Mouse (Mus musculus) heart, embryonic 10.5 days (tissue): ENCODE measurements around the gene Haghl. TPM values are rescaled to one million over a fixed set of nuclear protein-coding genes. Genes with fewer than 3 reads are reported as not detected.

ENCODE experiments used
- DNase-seq: peaks from one replicate; pipeline ENCODE4 v3.0.0-alpha.2; 2017; ENCODE audit warnings: low spot score
- H3K27ac ChIP-seq: fragments of 300-500 bp; sonication (generic); 2 replicates; pipeline ENCODE4 v1.5.1; 2016; ENCODE audit warnings: mild to moderate bottlenecking
- H3K27me3 ChIP-seq: fragments of 300-500 bp; sonication (generic); 2 replicates; pipeline ENCODE4 v1.6.1; 2016; ENCODE audit warnings: mild to moderate bottlenecking; ENCODE audit not compliant: poor library complexity, insufficient read depth, severe bottlenecking
- H3K36me3 ChIP-seq: fragments of 300-500 bp; sonication (generic); 2 replicates; pipeline ENCODE4 v1.6.1; 2016; ENCODE audit warnings: mild to moderate bottlenecking, moderate library complexity
- H3K4me1 ChIP-seq: fragments of 300-500 bp; sonication (generic); 2 replicates; pipeline ENCODE4 v1.6.1; 2016; ENCODE audit warnings: mild to moderate bottlenecking
- H3K4me3 ChIP-seq: fragments of 300-500 bp; sonication (generic); 2 replicates; pipeline ENCODE4 v1.5.1; 2016; ENCODE audit warnings: mild to moderate bottlenecking, moderate library complexity
- H3K9me3 ChIP-seq: fragments of 300-500 bp; sonication (generic); 2 replicates; pipeline ENCODE4 v1.6.1; 2016; ENCODE audit warnings: mild to moderate bottlenecking, moderate library complexity
- WGBS: fragments of 180-500 bp; shearing (Covaris S2); methylation state at CpG from one replicate; pipeline ENCODE4 v1.1.7; 2016; 5-methylcytosine and 5-hydroxymethylcytosine counted together
- polyA plus RNA-seq: library from polyadenylated mRNA; unstranded; fragments of >200 nt; fragmentation: Nextera tagmentation; extraction: Ambion mirVana; gene quantifications from 2 replicates; pipeline ENCODE4 v1.2.1, GENCODE M21; 2016

Gene Haghl
- polyA plus RNA-seq, 1 experiment from 2014 or later, result 63.8 TPM

DNA sequence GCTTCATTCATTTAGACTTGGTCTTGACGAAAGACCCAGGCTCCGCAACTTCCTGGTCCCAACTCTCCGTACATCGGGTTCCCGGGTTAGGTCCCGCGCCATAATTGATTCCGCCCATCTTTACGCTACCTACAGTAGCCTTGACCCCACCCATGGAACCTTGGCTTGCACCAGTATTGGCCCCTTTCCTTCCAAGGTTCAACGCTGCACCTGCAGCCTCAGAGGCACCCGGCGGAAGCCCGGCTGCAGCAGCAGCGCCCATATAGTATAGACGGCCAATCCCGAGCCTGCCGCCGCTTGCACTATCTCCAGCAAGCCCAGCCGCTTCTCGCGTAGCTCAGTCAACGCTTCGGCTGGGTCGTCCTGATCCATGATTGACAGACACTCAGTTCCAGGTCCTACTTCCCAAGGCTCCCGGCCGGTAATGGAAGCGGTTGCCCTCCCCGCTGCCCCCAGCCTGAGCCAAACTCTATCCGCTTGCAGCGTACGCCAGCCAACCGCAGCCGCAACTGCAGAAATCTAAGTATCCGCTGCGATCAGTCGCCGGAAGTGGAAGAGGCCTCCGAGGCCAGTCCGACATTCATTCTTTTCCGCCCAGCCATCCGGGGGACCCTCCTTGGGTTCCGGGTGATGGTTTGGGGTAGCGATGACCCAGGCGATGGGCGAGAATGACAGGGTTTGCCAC lies 6.5 kb upstream of the Haghl start:
- H3K27me3 ChIP-seq, result no peaks in the 10 kb centered on the region
- peak overlapping the region; percentile 94 for H3K27ac ChIP-seq
- under 1% methylated on average over 45 of the region's 45 CpGs for WGBS
- H3K4me1 ChIP-seq, result peaks cover 58% of the 10 kb centered on the region
- H3K9me3 ChIP-seq, result no peaks in the 10 kb centered on the region
- H3K36me3 ChIP-seq, result peaks cover 47% of the 10 kb centered on the region
- peak overlapping the region; percentile 79 for H3K4me3 ChIP-seq
- peak; percentile 92 for DNase-seq

DNA sequence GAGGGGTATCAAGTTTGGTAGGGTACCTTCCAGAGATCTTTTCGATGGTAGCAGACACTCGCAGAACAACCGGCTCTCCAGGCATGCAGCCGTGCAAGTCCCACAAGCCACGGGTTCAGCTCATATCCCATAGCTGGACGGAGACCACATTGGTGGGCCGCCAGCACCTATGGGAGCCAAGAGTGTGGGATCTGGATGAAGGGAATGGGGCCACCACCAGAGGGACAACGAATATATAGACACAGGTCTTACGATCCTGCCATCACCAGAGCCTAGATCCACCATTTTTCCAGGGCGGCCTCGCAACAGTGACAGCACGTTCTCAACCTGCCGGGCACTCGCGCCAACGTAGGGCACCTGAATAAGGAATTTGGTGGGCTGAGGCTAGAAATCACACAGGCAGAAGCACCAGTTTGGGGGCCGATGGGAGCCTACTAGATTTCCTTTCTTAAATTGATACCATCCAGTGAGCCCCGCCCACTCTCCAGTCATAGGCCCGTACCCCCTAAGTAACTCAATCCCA lies 5.9 kb upstream of the Haghl start:
- 32% methylated on average over 19 of the region's 19 CpGs for WGBS
- Histone ChIP-seq H3K4me3 (peak overlapping the region; percentile 79), H3K4me1 (peaks cover 57% of the 10 kb centered on the region), H3K27ac (peak overlapping the region; percentile 94), H3K36me3 (peaks cover 49% of the 10 kb centered on the region), H3K27me3 (no peaks in the 10 kb centered on the region), H3K9me3 (no peaks in the 10 kb centered on the region)
- DNase-seq, result no peak

DNA sequence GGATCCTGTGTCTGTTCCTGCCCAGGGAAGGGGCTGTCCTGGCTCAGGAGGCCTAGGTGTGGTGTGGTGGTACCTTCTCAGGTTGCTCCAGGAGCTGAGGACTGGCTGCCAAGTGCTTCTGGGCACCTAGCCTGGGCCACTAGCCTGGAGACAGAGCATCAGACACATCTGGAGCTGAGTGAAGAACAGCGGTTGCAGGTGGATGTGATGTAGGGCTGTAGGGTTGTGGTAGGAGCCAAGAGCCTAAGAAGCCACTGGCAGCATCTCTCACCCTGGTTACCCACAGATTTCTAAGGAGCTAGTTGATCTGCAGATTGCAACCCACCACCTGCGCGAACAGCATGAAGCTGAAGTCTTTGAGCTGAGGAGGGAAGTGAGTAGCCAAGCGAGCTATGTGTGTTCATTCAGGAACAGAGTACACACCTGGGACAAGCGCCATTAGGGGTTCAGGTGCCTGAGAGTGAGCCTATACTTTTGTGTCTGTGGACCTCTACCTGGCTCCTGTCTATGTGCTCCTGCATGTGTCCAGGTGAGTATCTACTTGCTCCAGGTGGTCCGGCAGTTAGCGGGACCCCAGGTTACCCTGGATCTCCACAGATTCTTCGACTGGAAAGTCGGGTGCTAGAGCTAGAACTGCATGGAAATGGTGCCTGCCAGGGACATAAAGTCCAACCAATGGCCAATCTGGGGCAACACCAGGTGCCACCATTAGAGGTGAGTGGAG lies 1.5 kb upstream of the Haghl start:
- Histone ChIP-seq H3K36me3 (peaks cover 57% of the 10 kb centered on the region), H3K4me3 (no peak overlapping the region), H3K9me3 (no peaks in the 10 kb centered on the region), H3K27ac (no peak overlapping the region), H3K27me3 (no peaks in the 10 kb centered on the region), H3K4me1 (peaks cover 40% of the 10 kb centered on the region)
- DNase-seq, result no peak
- whole genome bisulfite sequencing, result 90% methylated on average over 9 of the region's 9 CpGs

DNA sequence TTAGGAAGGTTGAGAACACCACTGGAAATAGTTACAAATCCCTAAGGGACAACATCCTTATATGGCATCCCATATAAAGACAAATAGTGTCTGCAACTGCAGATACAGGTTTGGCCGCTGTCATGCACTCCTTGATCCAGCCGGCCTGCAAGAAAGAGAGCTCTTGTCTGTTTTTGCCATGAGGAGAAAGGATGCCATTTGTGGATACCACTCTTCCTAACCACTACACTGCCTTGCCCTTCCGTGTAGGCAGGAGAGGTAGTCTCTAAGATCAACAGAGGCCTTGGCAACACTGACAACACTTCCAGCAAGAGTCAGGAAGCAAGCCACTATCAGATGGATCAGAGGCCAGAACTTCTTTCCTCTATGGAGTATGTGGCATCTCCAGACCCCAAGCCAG lies 807 bp upstream of the Haghl start, which contains the start of gene Ccdc78:
Gene Ccdc78, plus strand, starts transcription at position 301 of the 400 bp plus-strand sequence.
- Histone ChIP-seq H3K27me3 (no peaks in the 10 kb centered on the region), H3K36me3 (peaks cover 64% of the 10 kb centered on the region), H3K4me3 (peak within 1 kb of the TSS; percentile 70), H3K9me3 (no peaks in the 10 kb centered on the region), H3K4me1 (peaks cover 33% of the 10 kb centered on the region), H3K27ac (peak within 1 kb of the TSS; percentile 91)
- 76% methylated on average over 3 of the region's 3 CpGs for WGBS
- no peak for DNase-seq

- peak overlapping the region; percentile 91; the same call in 1 of the 2 replicates for H3K27ac ChIP-seq
- H3K9me3 ChIP-seq, result no peaks in the 10 kb centered on the region
- 87% methylated on average over 15 of the region's 15 CpGs for WGBS
- H3K4me3 ChIP-seq, result peak overlapping the region; percentile 70
- peaks cover 70% of the 10 kb centered on the region for H3K36me3 ChIP-seq
- H3K27me3 ChIP-seq, result no peaks in the 10 kb centered on the region
- no peak for DNase-seq
- H3K4me1 ChIP-seq, result peaks cover 26% of the 10 kb centered on the region
Measured at GRCm38 (mm10) chr17:25783861-25784574, 1.5 kb downstream of the Haghl start.

- Histone ChIP-seq H3K27me3 (no peaks in the 10 kb centered on the region), H3K36me3 (peaks cover 72% of the 10 kb centered on the region), H3K4me3 (no peak overlapping the region), H3K9me3 (no peaks in the 10 kb centered on the region), H3K27ac (no peak overlapping the region), H3K4me1 (peaks cover 26% of the 10 kb centered on the region)
- DNase-seq, result no peak
- WGBS, result 80% methylated on average over 7 of the region's 7 CpGs
Measured at GRCm38 (mm10) chr17:25783086-25783485, 2.4 kb downstream of the Haghl start.

- 81% methylated on average over 6 of the region's 6 CpGs for WGBS
- H3K4me3 ChIP-seq, result no peak overlapping the region
- peaks cover 22% of the 10 kb centered on the region for H3K4me1 ChIP-seq
- no peak for DNase-seq
- no peaks in the 10 kb centered on the region for H3K27me3 ChIP-seq
- H3K36me3 ChIP-seq, result peaks cover 73% of the 10 kb centered on the region
- H3K9me3 ChIP-seq, result no peaks in the 10 kb centered on the region
- no peak overlapping the region for H3K27ac ChIP-seq
Measured at GRCm38 (mm10) chr17:25781339-25781738, 4.1 kb downstream of the Haghl start.

DNA sequence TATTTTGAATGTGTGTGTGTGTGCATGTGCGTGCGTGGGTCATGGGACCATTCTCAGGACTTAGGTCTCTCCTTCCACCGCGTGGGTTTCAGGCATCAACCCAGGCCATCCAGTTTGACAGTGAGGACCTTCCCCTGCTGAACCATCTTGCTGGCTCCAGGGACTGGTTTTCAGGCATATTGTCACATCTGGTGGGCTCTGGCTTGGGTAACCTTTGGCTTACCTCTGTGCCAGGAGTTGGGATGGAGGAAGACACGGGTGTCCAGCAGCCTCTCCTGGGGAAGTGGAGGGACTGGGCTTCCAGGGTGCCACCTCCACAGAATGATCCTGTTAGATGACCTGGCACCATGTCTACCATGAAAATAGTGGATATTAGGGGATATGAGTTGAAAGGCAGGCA lies 7.5 kb downstream of the Haghl start:
- peaks cover 19% of the 10 kb centered on the region for H3K4me1 ChIP-seq
- no peaks in the 10 kb centered on the region for H3K27me3 ChIP-seq
- no peak for DNase-seq
- H3K36me3 ChIP-seq, result peaks cover 67% of the 10 kb centered on the region
- 92% methylated on average over 5 of the region's 5 CpGs for WGBS
- H3K9me3 ChIP-seq, result no peaks in the 10 kb centered on the region
- H3K27ac ChIP-seq, result no peak overlapping the region
- H3K4me3 ChIP-seq, result no peak overlapping the region

DNA sequence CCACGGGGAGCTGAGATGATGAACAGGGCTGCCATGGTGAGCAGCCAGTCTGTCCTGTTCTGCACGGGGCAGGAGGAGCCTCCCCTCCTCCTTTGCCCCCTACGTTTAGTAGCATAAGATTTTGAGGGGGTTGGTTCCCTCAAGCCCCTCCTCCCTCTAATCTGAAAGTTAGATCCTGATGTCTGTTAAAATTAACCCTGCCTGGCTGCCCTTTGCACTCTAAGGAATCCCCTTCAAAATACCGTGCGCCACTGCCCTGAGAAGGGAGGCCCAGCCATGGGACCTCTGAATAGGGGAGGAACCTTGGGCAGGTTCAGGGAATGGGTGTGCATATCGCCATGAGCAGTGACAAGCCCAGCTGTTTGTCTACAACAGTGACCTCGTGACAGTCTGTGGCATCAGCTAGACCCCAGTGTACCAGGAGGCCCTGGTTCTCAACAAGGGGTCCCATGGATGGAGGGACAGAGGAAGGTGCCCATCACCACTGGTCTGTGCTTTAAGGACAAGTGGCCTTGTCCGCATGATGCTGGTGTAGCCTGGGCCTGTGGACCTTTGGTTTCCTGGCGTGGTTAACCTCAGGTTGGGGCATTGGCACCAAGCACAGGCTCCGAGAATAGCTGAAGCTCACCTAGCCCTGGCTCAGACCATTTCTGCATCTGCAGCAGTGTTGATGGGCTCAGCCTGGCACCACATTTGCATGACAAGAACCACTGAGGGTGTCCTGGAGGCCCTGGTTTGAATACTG lies 10.0 kb downstream of the Haghl start:
- peaks cover 43% of the 10 kb centered on the region for H3K36me3 ChIP-seq
- H3K27ac ChIP-seq, result no peak overlapping the region
- H3K27me3 ChIP-seq, result no peaks in the 10 kb centered on the region
- H3K4me3 ChIP-seq, result no peak overlapping the region
- no peak for DNase-seq
- WGBS, result 76% methylated on average over 10 of the region's 10 CpGs
- H3K9me3 ChIP-seq, result no peaks in the 10 kb centered on the region
- peaks cover 17% of the 10 kb centered on the region for H3K4me1 ChIP-seq

GRCm38 (mm10) chr17:25773549-25774120 lies 11.8 kb downstream of the Haghl start, which contains the start of gene Narfl:
Narfl (plus strand) TSS chr17:25773776.
- peaks cover 13% of the 10 kb centered on the region; the same call in 1 of the 2 replicates for H3K27me3 ChIP-seq
- peaks cover 17% of the 10 kb centered on the region for H3K4me1 ChIP-seq
- peak; percentile 99 for DNase-seq
- H3K9me3 ChIP-seq, result no peaks in the 10 kb centered on the region
- H3K4me3 ChIP-seq, result peak within 1 kb of the TSS; percentile 86
- H3K27ac ChIP-seq, result peak within 1 kb of the TSS; percentile 93
- WGBS, result under 1% methylated on average over 37 of the region's 37 CpGs
- peaks cover 26% of the 10 kb centered on the region for H3K36me3 ChIP-seq

- Histone ChIP-seq H3K9me3 (no peaks in the 10 kb centered on the region), H3K27ac (no peak overlapping the region), H3K4me1 (peaks cover 8% of the 10 kb centered on the region), H3K4me3 (no peak overlapping the region), H3K27me3 (peaks cover 33% of the 10 kb centered on the region; the same call in 1 of the 2 replicates), H3K36me3 (no peaks in the 10 kb centered on the region)
- DNase-seq, result no peak
- WGBS, result 60% methylated on average over 9 of the region's 9 CpGs
Measured at GRCm38 (mm10) chr17:25769331-25769730, 16.1 kb downstream of the Haghl start.

DNA sequence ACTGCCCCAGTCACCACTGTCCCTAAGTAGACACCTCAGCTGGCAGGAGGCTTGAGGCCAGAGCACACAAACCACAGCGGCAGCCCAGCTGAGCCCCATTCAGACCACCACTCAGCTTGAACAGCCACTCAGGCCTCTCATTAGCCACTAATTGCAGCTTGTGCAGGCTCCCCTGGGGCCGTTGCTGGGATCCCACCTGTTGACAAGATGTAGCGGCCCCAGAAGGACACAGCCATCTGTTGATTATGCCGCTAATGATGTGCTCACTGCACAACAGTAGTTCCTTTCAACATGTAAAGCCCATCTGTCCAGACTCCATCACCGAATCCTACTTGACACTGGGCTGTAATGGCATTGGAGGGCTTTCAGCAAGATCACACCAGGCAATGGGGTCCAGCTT lies 19.6 kb downstream of the Haghl start:
- WGBS, result 59% methylated on average over 5 of the region's 5 CpGs

More for the DNA sequence above, 19.6 kb downstream of the Haghl start:
- Histone ChIP-seq H3K27ac (no peak overlapping the region), H3K27me3 (peaks cover 33% of the 10 kb centered on the region; the same call in 1 of the 2 replicates), H3K4me3 (no peak overlapping the region), H3K36me3 (no peaks in the 10 kb centered on the region), H3K9me3 (no peaks in the 10 kb centered on the region), H3K4me1 (no peaks in the 10 kb centered on the region)
- DNase-seq, result no peak
